Mouse (Mus musculus): ENCODE measurements around the gene Pgm1.
A peak's percentile ranks its signal among the peaks of the same experiment; 100 is the strongest.

Pgm1 gene

DNA sequence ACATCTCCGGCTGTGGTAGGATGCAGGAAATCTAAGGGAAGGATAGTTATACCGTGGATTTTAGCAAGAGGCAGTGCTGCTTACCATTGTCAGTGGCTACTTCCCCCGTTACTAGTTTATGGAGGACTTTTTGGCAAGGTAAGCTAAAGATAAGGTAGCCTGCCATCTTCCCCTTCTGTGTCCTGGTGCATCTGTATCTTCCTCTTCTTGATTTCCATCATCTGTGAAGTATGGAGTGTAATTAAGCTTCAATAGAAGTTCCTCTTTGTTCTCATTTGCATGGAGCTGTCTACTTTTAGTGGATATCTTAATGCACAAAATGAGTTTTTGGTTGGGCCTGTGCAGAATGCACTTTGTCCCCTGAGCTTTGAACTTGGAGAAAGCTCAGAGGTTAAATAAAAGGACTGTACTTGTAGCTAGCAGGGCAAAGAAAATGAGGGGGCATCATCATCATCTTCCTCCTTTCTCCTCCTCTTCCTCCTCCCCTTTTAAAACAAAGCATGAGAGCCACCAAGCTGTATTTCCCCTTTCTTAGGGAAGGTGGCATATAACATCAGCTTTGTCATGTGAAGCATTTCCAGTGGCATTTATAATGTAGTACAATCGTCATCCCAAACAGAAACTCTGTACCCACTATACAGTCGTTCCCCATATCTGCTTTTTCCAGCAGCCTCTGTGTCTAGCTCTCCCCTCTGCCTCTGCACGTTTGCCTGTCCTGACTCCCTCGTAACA, 29.0 kb downstream of the Pgm1 start:
- DNase-seq, result no peak

DNA sequence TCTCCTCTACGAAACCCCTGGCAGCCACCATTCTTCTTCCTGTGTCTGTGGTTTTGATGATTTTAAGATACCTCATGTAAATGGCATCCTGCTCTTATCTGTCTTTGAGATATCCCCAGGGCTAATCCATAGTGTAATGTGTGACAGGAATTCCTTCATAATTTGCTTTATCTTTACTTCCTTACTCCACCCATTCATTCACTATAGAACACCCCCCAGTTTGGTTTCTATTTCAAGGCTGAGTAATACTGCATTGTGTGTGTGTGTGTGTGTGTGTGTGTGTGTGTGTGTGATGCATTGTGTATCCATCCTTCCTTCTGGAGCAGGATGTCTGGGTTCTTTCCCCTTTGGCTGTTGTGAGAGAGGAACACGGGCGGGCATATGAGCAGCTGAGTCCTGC, 30.1 kb downstream of the Pgm1 start:
- no peak for DNase-seq

DNA sequence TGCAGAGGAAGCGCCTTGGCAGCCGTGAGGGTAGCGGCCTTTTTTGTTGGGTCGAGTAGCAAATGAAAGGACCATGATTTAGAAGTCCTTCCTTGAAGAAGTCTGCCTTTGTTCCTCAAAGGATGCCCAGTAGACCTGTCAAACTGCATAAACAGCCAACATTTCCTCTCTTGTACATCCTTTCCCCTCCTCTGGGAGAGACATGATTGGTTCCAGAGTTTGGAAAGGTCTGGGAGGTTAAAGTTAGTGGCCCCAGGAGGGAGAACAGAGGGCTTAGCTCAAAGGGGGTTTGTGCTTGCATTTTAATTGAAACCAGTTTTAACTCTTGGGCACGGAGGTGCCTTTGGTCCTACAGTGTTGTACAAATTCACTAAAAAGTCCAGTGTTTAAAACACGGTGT, 37.3 kb downstream of the Pgm1 start:
- no peak for DNase-seq

DNA sequence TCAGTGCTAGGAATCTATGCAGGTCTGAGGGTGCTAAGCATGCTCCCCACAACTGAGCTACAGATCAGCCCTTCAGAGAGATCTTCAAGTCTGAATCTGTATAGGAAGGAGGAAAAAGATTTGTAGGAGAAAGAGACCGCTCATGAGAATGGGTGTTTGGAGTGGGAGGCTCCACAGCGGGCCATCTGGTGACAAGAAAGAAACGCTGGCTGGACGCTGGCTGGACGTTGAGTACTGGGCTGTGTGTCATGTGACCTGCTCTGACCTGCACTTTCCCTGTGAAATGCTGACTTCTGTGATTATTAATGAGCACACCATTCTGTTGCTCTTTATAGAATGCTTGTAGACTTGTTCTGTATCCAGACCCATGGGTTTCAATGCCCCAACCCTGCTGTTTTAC, 40.1 kb downstream of the Pgm1 start:
- DNase-seq, result no peak

DNA sequence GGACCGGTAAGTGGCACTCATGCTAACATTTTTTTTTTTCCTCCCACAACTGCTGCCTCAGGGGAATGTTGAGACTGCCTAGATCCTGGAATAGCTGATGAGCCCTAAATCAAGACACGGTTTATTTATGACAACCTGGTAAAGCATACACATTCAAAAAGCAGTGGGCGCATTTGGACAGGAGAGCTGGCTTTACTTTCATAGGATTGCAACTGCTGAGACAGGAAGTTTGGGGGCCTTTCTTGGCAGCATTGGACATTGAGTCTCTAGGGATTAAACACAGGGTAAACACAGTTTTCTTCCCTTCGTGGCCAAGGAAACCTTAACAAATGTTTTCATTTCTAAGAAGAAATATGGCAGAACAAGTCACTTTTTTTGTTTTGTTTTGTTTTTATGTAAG, 40.9 kb downstream of the Pgm1 start:
- no peak for DNase-seq

DNA sequence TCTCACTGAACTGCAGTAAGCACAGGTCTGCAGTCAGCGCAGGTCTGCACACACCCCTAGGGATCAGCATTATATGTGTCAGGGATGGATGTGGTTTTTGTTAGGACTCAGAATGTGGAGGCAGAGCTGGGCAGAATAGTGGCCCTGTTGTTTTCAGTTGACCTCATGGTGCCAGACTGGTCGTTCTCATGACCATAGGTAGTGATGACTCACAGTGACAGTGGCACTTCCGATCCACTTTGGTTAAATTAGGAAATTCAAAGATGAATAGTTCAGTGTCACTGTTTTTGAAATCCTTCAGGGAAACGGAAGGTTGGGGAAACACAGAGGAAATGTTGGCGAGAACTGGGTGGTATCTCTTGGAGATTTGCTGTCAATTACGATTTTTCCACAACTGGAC, 43.7 kb downstream of the Pgm1 start:
- no peak for DNase-seq

DNA sequence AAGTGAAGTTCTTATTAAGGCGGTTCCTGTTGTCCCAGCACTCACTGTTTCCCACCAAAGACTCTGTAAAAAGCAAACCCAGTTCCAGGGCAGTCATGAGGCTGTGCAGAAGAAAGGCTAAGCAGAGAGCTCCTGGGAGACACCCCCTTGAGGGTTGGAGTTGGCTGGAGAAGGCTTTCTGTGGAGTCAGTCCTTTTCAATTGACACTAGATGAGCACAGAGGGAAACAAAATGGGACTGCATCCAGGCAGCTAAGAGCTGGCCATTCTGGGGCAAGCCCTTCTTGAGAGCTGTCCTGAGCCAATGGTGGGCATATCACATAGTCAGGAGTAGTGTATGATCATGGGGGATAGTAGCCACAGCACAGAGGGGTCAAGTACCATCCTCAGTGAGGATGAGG, 44.7 kb downstream of the Pgm1 start:
- DNase-seq, result no peak

DNA sequence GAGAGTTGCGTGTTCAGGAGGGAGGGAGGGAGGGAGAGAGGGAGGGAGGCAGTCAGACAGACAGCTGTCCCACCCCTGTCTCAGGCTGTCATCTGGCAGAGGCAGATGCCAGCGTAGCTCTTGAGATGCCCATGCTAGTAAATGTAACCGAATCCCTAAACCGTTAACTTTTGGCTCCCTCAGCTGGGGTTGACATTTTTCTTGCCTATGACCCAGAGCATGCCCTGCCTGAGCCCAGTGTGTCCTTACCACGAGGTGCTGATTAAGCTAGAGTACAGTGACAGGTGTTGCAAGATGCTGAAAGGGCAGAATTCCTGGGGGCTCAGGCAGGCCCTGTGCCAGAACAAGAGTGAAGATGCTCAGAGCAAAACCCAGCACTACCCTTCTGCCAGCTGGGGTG, 45.2 kb downstream of the Pgm1 start:
- no peak for DNase-seq

DNA sequence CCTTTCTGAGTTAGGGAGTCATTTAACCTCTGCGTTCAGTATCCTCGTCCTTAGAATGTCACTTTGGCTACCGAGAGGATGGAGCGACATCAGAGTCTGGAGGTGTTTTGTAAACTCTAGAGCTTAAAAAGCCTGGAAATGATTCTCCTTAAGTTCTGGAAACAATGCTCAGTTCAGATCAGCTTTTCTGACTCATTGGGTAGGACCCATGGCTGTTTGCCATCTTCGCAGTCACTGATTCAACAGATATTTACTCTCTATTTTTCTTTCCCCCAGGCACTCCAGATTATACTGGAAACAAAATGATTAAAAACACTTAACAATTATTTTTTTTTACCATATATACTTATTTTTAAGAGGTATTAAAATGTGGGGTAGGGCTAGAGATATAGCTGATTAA, 50.1 kb downstream of the Pgm1 start:
- DNase-seq, result no peak

DNA sequence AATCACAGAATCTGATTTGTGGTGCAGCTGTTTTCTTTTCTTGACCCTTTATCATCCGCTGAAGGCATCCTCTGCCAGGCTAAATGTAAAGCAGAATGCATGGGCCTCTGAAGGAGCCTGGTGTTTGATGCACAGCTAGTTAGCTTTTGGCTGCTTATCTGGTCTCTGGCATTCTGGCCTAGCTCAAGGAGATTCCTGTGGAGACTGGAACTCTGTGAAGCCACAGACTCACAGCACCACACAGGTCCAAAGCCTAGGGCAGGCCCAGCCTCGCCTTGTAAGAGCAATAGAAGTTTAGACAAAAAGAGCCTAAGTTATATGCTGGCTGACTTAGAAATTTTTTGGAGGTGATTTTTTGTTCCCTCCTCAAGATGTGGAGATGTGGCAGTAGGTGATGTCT, 52.0 kb downstream of the Pgm1 start:
- DNase-seq, result no peak

DNA sequence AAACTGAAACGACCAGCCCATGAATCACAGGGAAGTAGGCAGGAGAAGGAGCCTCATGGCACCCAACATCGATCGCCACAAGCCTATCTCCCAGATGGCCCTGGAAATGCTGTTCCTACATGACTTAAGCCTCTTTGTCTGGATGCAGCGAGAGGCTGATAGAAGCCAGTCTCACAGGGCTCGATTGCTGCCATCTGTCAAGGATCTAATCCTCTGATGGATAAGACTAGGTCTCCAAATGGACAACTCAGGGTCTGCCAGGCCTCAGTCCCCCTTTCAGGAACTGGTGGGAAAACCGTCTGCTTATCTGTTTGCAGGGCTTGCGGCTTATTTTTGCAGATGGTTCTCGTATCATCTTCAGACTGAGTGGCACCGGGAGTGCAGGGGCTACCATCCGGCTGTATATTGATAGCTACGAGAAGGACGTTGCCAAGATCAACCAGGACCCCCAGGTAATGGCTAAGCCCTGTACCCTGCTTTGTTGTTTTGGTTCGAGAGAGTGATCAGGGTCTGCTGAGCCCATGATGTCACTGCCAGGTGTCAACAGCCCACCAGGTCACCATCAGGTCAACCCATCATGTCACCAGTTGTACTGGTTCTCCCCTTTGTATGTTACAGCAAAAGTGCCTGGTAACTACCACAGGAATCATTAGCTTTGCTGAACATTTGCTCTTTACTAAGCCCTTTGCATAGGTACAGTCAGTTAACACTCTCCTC, 54.6 kb downstream of the Pgm1 start:
- no peak for DNase-seq

DNA sequence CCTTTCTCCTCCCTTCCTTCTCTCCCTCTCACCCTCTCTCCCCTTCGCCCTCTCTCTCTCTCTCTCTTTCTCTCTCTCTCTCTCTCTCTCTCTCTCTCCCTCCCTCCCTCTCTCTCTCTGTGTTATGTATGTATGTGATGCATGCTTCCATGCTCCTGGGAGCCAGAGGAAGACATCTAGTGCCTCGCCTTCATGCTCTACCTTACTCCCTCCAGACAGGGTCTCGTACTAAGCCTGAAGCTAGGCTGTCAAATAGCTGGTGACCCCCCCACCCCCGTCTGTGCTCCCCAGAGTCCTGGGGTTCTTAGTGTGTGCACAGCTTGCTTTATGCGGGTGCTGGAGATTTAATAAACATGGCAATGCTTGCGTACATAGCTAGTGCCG, 55.1 kb downstream of the Pgm1 start:
- no peak for DNase-seq

DNA sequence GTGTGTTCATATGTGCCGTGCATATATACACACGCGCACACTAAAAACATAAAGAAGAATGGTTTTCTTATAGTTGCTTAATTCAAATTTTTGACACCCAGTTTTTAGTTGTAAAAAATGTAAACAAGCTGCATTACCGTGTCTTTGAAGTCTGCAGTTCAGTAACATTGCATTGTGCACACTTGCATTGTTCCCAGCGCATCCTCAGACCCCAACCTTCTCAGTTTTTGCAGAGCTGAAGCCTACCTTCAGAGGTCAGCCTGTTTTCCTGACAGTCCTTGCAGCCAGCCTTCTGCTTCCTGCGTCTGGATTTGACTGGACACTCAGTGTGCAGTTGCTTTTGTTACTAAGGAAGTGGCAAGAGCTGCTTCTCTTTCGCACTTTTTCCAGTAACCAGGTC, 55.9 kb downstream of the Pgm1 start:
- DNase-seq, result no peak

DNA sequence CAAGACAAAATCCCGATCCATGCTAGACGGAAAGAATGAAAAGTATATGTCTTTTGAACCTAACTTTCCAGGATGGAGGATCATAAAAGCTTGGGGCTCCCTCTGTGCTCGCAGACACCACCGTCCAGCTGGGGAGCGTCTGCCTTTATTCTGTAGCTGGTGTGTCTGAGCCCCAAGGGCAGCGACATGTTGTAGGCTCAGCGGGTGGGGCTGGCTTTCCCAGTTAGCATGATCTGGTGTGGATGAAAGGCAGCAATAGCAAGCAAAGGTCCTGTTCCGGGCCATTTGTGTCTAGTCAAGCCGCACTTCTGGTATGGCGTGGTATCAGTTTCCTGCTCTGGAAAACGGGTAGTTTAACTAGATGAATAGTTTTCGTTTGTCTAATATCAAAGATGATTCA, 56.4 kb downstream of the Pgm1 start:
- no peak for DNase-seq

DNA sequence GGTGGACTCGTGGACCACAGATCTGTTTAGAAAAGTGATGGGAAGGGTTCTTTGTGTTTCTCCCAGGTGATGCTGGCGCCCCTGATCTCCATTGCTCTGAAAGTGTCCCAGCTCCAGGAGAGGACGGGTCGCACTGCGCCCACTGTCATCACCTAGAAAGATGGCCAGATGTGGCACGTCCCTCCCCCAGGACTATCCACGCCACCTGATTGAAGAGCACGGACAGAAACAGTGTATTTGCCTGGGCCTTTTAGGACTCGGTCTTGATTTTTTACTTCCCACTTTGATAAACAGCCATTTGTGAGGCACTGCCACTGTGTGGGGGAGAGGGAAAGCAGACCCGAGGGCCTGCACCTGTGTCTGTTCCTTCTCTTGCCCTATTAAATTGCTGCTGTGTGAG, 57.4 kb downstream of the Pgm1 start:
- no peak for DNase-seq

DNA sequence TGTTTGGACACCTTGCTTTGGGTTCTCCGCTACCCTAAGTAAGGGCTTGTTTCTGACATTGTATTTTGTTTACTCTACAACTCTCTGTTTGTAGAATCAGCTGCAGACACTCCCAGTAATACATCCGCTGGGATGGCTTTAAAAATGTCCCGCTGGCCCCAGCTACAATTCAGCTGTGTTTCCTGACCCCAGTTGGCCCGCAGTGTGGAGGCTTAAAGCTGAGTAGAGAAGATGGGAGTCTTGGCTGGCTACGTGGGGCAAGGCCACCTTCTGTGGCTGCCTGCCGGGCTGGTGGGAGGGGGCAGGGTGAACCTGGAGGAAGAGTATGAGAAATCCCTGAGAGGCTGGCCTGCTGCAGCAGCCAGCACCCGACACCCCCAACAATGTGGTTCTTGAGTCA, 59.6 kb downstream of the Pgm1 start:
- no peak for DNase-seq

DNA sequence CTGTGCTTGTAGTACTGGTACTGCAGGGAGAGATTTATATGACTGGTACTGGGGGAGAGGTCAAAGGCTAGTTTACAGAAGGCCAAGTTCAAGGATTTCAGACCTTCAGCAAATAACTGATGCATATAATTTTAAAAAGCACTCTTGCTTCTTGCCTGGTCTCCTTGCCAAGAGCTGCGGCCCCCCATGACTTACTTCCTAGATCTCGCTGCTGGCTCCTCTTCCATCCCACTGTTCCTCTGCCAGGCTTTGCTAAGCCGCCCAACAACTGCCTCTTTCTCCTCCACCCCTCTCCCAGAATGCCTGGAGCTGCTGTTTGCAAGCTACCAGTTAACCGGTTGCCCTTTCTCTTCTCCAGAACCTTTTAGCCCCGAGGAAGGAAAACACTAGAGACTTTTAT, 71.8 kb downstream of the Pgm1 start:
- no peak for DNase-seq

DNA sequence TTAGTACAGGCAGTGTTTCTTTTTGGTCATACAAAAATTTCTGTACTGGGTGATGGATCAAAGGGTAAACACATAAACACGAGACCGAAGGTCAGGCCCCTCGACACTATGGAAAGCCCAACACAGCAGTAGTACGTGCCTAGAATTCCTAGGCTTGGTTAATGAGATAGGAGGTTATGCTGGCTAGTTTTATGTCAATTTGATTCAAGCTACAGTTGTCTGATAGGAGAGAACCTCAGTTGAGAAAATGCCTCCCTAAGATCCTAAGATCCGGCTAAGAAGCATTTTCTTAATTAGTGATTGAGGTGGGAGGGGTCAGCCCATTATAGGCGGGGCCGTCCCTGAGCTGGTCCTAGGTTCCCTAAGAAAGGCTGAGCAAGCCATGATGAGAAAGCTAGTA, 72.6 kb downstream of the Pgm1 start:
- no peak for DNase-seq

DNA sequence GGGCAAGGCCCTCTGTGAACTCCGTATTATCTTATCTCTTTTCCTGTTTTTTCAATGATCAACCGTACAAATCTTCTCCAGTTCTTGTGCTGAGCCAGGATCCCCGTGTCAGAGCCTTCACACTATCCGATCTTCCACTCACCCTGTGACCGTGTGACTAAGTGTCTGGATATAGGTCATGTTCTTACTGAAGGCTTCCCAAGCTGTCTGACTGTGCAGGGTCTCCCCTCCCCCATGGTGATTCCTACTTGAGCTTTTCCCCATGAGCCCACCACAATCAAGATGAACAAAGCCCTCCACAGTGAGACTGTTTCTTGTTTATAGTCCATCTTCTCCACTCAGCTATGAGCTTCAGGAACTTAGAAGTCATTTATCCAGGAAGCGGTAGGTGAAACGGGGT, 78.5 kb downstream of the Pgm1 start:
- no peak for DNase-seq

DNA sequence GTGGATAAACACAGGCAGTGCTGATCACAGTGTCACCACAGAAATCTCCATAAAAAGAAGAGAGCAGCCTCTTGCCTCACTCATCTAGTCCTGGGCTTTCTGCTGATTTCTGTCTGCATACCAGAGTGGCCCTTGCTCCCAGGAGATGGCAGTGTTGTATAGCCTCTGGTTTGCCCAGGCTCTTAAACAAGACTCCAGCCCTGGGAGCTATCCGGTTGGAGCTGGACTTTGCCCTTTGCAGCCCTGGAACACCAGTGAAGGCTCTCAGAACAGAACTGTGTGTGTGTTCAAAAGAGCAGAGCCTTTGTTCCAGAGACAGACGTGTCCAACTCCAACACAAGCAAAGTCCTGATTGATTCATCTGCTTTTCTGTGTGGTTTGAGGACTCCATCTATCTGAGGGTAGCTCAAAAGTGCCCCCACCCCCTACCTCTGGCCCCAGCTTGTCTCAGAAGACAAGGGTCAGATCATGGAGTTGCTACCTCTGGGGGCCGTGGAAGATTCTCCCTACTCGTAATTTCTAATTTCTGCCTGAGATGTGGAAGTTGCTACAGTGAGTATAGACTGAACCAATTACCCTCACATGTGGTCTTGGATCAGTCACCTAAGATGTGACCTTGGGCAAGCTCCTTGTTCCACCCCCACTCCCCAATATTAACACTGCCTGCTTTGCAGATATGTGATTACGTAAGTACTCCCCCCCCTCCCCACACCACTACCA, 79.3 kb downstream of the Pgm1 start:
- DNase-seq, result peak; percentile 62 to 70

DNA sequence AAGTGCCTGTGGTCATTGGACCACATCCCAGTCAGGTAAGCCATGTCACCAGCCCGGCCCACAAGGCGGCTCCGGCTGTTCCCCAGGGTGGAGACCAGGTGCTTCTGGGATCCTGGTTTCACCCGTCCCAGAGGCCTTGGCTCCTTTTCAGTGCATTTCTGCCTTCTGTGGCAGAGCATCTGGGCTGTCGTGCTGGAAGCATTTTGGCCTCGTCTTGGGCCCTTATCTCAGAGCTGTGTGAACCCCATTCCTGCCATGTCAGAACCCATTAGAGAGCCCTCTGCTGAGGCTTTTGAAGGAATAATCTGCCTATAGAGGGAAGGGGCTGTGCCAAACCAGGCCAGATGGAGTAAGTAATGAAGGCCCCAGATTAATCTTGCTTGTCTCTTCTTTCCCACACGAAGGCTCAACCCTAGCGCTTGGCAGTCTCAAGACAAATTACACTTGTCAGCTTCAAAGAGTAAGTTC, 80.0 kb downstream of the Pgm1 start:
- DNase-seq, result no peak

DNA sequence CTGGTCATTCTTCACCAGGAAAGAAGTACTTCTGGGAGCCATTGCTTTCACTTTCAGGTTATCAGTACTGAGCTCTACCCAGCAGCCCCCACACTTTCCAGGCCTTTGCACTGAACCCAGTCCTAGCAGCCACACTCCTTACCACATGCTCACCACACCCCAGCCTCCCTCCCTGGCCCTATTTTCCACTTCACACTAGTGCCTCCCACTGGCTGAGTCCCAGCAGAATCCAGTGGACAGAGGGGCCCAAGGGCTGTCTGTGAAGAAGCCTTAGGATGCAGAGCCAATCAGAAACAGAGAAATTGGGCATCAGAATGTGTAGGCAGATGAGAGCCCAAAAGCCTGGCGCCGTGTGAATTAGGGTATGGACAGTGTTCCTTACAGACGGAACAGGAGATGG, 81.7 kb downstream of the Pgm1 start:
- peak in 1 of 2 experiments; percentile 21 for DNase-seq

DNA sequence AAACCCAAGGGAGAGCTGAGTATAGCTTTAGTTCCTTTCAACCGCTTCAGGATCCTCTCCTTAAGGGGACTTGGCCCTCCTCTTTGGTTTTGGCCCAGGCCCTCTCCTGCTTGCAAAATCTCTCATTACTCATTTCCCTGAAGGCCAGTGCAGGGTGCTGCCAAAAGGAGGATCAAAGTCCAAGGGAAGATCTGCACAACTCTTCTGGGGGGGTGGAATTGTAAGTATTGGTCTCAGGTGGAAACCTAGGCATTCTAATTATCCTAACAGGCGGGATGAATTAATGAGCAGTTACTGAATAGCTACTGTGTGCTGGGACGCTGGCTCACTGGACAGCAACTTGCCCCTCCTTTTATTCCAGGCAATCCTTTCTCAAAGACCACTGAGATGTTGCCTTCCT, 82.3 kb downstream of the Pgm1 start:
- peak; percentile 15 to 36 for DNase-seq

DNA sequence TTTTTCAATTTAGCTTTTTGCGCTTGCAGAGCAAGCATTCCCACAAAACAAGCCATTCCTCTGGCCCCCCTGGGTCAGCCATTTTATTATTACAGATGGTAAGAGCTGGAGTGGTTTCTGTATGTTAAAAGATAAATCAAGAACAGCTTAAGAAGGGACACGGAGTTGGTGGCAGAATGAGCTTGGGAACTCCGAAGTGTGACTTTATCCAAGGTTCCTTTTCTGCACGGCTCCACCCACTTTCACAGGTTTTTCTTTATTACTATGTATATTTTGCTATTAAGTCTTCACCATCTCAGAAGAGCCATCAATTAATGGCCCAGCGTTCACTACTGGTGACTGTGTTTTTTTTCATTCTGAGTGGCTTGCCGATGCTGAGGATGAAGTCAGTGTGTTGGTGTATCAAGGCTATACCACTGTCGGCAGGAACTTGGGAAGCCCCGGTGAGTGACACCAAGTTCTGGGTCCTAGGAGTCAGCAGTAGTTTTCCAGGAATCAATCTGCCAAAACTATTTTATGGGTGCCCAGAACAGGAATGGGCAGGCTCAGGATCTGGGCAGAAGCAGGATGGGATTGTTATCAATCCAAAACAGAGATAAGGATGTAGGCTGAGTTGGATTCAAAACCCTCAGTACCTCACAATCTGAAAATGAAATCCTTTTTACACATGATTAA, 83.3 kb downstream of the Pgm1 start:
- no peak for DNase-seq
